Mouse (Mus musculus): ENCODE data around the gene Eif2ak3. TPM values are rescaled to one million over a fixed set of nuclear protein-coding genes. Genes with fewer than 3 reads are reported as not detected.
A peak's percentile ranks its signal among the peaks of the same experiment; 100 is the strongest.

The Eif2ak3 gene
- polyA plus RNA-seq, 1 experiment from 2014 or later, result 11.0 TPM

- no peaks in the 10 kb centered on the region for H3K36me3 ChIP-seq (ENCODE audit: inconsistent target)
- H3K79me2 ChIP-seq (ENCODE audit: inconsistent target), result peaks cover 92% of the 10 kb centered on the region
- no peak overlapping the region for H3K27ac ChIP-seq
- WGBS (ENCODE audit: missing documents), result 100% methylated on average over 4 of the region's 4 CpGs
- no peak overlapping the region for H3K4me3 ChIP-seq (ENCODE audit: inconsistent target)
These were observed 9.1 kb downstream of the Eif2ak3 start for GRCm38 (mm10) chr6:70853371-70853770.

GRCm38 (mm10) chr6:70855529-70856309 lies 11.4 kb downstream of the Eif2ak3 start:
- H3K79me2 ChIP-seq (ENCODE audit: inconsistent target), result peaks cover 89% of the 10 kb centered on the region
- WGBS (ENCODE audit: missing documents), result 40% methylated on average over 13 of the region's 13 CpGs
- peak overlapping the region; percentile 5; the same call in 1 of the 2 replicates for H3K4me3 ChIP-seq (ENCODE audit: inconsistent target)
- H3K36me3 ChIP-seq (ENCODE audit: inconsistent target), result 0 out of 2 replicates have a peak, but pooled peaks cover 10% of the 10 kb centered on the region
- H3K27ac ChIP-seq, result peak overlapping the region; percentile 75

- Histone ChIP-seq H3K27ac (no peak overlapping the region), H3K79me2 (ENCODE audit: inconsistent target) (peaks cover 93% of the 10 kb centered on the region), H3K36me3 (ENCODE audit: inconsistent target) (0 out of 2 replicates have a peak, but pooled peaks cover 10% of the 10 kb centered on the region), H3K4me3 (ENCODE audit: inconsistent target) (no peak overlapping the region)
- WGBS (ENCODE audit: missing documents), result 95% methylated on average over 7 of the region's 7 CpGs
These were observed 18.4 kb downstream of the Eif2ak3 start for GRCm38 (mm10) chr6:70862726-70863125.

DNA sequence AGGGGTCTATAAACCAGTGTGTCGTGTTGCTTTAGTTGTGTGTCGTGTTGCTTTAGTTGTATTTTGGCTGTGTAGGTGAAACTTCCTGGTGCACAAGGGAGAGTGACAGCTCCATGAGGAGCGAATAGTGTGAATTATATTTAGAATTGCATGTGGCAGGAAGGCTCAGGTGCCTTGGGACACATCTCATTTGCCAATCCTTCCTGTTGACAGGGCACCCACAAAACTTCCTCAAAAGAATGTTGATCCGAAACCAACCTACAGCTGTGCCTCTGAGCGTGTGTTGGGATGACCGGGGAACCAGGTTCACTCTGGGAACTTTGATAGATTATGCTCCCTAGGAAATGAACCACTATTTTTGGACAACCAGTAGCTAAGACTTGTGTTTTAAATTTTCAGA lies 20.0 kb downstream of the Eif2ak3 start:
- 23% methylated on average over 6 of the region's 6 CpGs for WGBS (ENCODE audit: missing documents)
- Histone ChIP-seq H3K4me3 (ENCODE audit: inconsistent target) (no peak overlapping the region), H3K79me2 (ENCODE audit: inconsistent target) (peaks cover 96% of the 10 kb centered on the region), H3K27ac (no peak overlapping the region), H3K36me3 (ENCODE audit: inconsistent target) (0 out of 2 replicates have a peak, but pooled peaks cover 7% of the 10 kb centered on the region)

GRCm38 (mm10) chr6:70866761-70867160 lies 22.4 kb downstream of the Eif2ak3 start:
- Histone ChIP-seq H3K27ac (no peak overlapping the region), H3K36me3 (ENCODE audit: inconsistent target) (no peaks in the 10 kb centered on the region), H3K4me3 (ENCODE audit: inconsistent target) (no peak overlapping the region), H3K79me2 (ENCODE audit: inconsistent target) (peaks cover 86% of the 10 kb centered on the region)
- 90% methylated on average over 5 of the region's 5 CpGs for WGBS (ENCODE audit: missing documents)

- WGBS (ENCODE audit: missing documents), result 97% methylated on average over 5 of the region's 9 CpGs
- Histone ChIP-seq H3K79me2 (ENCODE audit: inconsistent target) (peaks cover 85% of the 10 kb centered on the region), H3K4me3 (ENCODE audit: inconsistent target) (no peak overlapping the region), H3K36me3 (ENCODE audit: inconsistent target) (no peaks in the 10 kb centered on the region), H3K27ac (no peak overlapping the region)
These were observed 23.0 kb downstream of the Eif2ak3 start for GRCm38 (mm10) chr6:70867297-70867696.

DNA sequence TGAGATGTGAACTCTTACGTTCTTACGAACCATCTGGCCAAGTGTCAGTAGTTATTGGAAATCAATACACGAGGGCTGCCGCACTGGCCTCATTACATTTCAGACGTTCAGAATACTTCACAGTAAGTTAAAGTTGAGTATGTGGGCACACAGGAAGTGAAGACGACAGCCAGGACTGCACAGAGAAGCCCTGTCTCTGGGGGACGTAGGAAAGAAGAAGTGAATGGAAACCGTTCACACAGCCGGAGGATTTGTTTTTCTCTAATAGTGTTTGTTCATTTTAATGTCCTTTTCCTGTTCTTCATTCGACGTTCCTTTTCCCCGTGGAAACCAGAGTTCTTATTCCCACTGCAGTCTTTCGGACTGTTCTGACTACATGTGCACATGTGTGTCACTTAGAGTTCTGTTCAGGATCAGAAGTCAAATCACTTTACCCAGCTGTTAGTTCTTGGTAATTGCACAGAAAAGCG lies 27.2 kb downstream of the Eif2ak3 start:
- no peak overlapping the region for H3K27ac ChIP-seq
- H3K36me3 ChIP-seq (ENCODE audit: inconsistent target), result 0 out of 2 replicates have a peak, but pooled peaks cover 2% of the 10 kb centered on the region
- H3K79me2 ChIP-seq (ENCODE audit: inconsistent target), result peaks cover 70% of the 10 kb centered on the region; the same call in 1 of the 2 replicates
- 37% methylated on average over 14 of the region's 14 CpGs for WGBS (ENCODE audit: missing documents)
- no peak overlapping the region for H3K4me3 ChIP-seq (ENCODE audit: inconsistent target)

DNA sequence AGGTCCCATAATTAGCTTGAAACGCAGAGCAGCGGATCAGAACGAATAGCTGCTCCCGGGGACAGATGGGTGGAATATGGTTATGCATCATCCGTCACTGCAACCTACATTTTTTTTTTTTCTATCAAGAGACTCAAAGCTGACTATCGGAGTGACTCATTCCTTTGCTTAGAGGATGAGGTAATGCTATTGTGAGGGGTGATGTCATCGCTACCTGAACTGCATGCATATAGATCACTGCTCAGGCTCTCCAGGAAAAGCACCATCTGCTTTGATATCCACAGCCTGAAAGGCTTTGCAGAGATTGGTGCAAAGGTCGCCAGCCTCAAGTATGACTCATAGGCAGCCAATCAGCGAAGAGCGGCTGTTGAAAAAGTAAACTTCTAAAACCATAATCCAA lies 27.8 kb downstream of the Eif2ak3 start:
- WGBS (ENCODE audit: missing documents), result 85% methylated on average over 9 of the region's 10 CpGs
- Histone ChIP-seq H3K27ac (no peak overlapping the region), H3K4me3 (ENCODE audit: inconsistent target) (no peak overlapping the region), H3K36me3 (ENCODE audit: inconsistent target) (0 out of 2 replicates have a peak, but pooled peaks cover 7% of the 10 kb centered on the region), H3K79me2 (ENCODE audit: inconsistent target) (peaks cover 65% of the 10 kb centered on the region; the same call in 1 of the 2 replicates)

GRCm38 (mm10) chr6:70872570-70872969 lies 28.3 kb downstream of the Eif2ak3 start:
- 0 out of 2 replicates have a peak, but pooled peaks cover 7% of the 10 kb centered on the region for H3K36me3 ChIP-seq (ENCODE audit: inconsistent target)

GRCm38 (mm10) chr6:70874035-70874775 lies 29.9 kb downstream of the Eif2ak3 start:
- WGBS (ENCODE audit: missing documents), result 79% methylated on average over 5 of the region's 5 CpGs
- Histone ChIP-seq H3K36me3 (ENCODE audit: inconsistent target) (peaks cover 14% of the 10 kb centered on the region; the same call in 1 of the 2 replicates), H3K79me2 (ENCODE audit: inconsistent target) (peaks cover 44% of the 10 kb centered on the region; the same call in 1 of the 2 replicates), H3K4me3 (ENCODE audit: inconsistent target) (no peak overlapping the region), H3K27ac (no peak overlapping the region)

More at GRCm38 (mm10) chr6:70872570-70872969, 28.3 kb downstream of the Eif2ak3 start:
- 90% methylated on average over 7 of the region's 7 CpGs for WGBS (ENCODE audit: missing documents)
- Histone ChIP-seq H3K79me2 (ENCODE audit: inconsistent target) (peaks cover 60% of the 10 kb centered on the region; the same call in 1 of the 2 replicates), H3K27ac (no peak overlapping the region), H3K4me3 (ENCODE audit: inconsistent target) (no peak overlapping the region)

DNA sequence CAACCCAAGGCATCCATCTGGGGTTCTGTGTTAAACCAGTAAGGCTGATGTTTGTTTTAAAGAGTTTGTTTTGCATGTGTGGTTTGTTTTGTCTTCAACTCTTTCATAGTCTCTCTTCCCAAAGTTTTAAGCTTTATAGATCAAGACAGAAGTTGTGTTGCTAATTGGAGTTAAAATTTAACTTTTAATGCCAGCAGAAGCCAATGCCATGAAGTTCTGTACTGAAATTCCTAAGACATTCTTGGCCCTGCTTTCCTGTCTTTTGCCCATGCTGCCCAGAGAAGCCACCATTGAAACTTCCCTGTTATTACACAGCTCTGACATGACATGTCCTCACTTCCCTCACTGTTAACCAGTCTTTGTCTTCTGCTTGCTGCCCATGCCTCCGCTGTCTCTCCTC lies 30.7 kb downstream of the Eif2ak3 start:
- Histone ChIP-seq H3K79me2 (ENCODE audit: inconsistent target) (peaks cover 36% of the 10 kb centered on the region; the same call in 1 of the 2 replicates), H3K4me3 (ENCODE audit: inconsistent target) (no peak overlapping the region), H3K36me3 (ENCODE audit: inconsistent target) (peaks cover 15% of the 10 kb centered on the region; the same call in 1 of the 2 replicates), H3K27ac (no peak overlapping the region)
- WGBS (ENCODE audit: missing documents), result 87% methylated on average over 1 of the region's 1 CpGs

DNA sequence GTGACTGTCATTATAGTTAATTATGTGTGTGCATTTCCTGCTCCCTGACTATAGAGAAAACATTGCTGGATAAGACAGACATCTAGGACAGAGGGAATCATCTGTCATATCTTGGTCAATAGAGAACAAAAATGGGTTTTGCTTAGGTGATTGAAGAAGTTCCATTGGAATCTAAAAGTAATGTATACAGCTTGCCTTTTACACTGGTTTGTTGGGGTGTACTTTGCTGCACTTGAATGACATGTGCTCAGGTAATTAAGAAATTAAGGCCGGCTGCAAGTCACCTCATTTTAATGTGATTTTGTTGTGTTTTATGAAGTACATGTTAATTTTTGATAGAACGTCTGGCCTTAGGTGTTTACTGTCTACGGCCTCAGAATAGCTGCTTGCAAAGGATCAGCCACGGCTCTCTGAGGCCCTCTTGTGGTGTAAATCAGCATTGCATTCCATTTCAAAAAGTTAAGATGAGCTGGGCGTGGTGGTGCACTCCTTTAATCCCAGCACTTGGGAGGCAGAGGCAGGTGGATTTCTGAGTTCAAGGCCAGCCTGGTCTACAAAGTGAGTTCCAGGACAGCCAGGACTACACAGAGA lies 36.5 kb downstream of the Eif2ak3 start:
- Histone ChIP-seq H3K27ac (no peak overlapping the region), H3K79me2 (ENCODE audit: inconsistent target) (no peaks in the 10 kb centered on the region), H3K4me3 (ENCODE audit: inconsistent target) (no peak overlapping the region), H3K36me3 (ENCODE audit: inconsistent target) (peaks cover 55% of the 10 kb centered on the region)
- WGBS (ENCODE audit: missing documents), result 14% methylated on average over 5 of the region's 5 CpGs

DNA sequence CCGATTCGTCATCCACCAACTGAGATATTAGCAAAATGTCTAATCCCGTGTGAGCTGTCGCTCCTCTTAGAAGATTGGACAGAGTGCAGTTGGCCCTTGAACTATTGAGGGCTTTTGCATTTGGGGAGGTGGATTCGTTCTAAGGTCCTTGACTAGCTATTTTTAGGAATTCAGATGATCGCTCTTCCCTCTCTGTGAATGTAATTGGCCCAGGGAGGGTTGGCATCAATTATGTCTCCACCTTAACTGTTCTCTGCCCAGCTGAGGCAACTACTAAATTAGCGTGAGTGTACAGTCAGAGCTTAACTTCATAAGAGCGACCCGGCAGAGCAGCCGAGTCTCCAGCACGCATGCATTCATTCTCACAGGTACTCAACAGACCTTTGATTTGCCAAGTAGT lies 43.7 kb downstream of the Eif2ak3 start:
- WGBS (ENCODE audit: missing documents), result 95% methylated on average over 11 of the region's 11 CpGs
- Histone ChIP-seq H3K4me3 (ENCODE audit: inconsistent target) (no peak overlapping the region), H3K79me2 (ENCODE audit: inconsistent target) (no peaks in the 10 kb centered on the region), H3K36me3 (ENCODE audit: inconsistent target) (peaks cover 96% of the 10 kb centered on the region), H3K27ac (no peak overlapping the region)

DNA sequence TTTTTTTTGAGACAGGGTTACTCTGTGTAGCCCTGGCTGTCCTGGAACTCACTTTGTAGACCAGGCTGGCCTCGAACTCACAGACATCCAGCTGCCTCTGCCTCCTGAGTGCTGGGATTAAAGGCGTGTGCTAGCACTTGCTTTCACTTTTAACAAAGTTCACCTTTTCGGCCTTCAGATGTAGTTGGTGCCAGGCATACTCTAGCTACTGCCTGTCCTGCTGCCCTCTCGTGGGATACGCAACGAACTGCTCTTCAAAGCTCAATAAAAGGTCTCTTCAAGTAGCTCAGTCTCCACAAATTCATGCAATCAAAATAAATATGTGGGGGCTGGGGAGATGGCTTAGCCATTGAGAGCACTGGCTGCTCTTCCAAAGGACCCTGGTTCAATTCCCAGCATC lies 53.9 kb downstream of the Eif2ak3 start:
- 89% methylated on average over 6 of the region's 6 CpGs for WGBS (ENCODE audit: missing documents)
- Histone ChIP-seq H3K79me2 (ENCODE audit: inconsistent target) (no peaks in the 10 kb centered on the region), H3K27ac (no peak overlapping the region), H3K36me3 (ENCODE audit: inconsistent target) (peaks cover 66% of the 10 kb centered on the region), H3K4me3 (ENCODE audit: inconsistent target) (no peak overlapping the region)
